Mouse (Mus musculus) right cerebral cortex, postnatal 10 days (tissue): ENCODE measurements around the gene Nme7.

ENCODE experiments used
- DNase-seq, 2 experiments: peaks; one replicate each; pipeline ENCODE4 v3.0.0; 2021; ENCODE audit warnings: low spot score in 2 of 2

Gene Nme7

GRCm38 (mm10) chr1:164303821-164304220, at the start of gene Nme7:
Gene Nme7, plus strand, starts transcription at chr1:164304121.
- DNase-seq = no peak

GRCm38 (mm10) chr1:164254836-164255235, 49.1 kb upstream of the Nme7 start:
- no peak for DNase-seq

GRCm38 (mm10) chr1:164260171-164261028, 43.5 kb upstream of the Nme7 start:
- no peak for DNase-seq

GRCm38 (mm10) chr1:164261553-164261952, 42.4 kb upstream of the Nme7 start:
- DNase-seq = peak in 1 of 2 experiments; percentile 40

- no peak for DNase-seq
These were observed 33.0 kb upstream of the Nme7 start for GRCm38 (mm10) chr1:164270941-164271340.

- DNase-seq = no peak
These were observed 30.3 kb upstream of the Nme7 start for GRCm38 (mm10) chr1:164273659-164274058.

- peak; percentile 97 to 98 for DNase-seq
These were observed 28.4 kb upstream of the Nme7 start, which contains the start of gene Ccdc181 for GRCm38 (mm10) chr1:164275455-164275954. Gene Ccdc181, plus strand, starts transcription at chr1:164275585.

GRCm38 (mm10) chr1:164276552-164276951, 27.4 kb upstream of the Nme7 start:
- DNase-seq = no peak

- DNase-seq = no peak
These were observed 24.6 kb upstream of the Nme7 start for GRCm38 (mm10) chr1:164279332-164279731.

GRCm38 (mm10) chr1:164284007-164284406, 19.9 kb upstream of the Nme7 start:
- no peak for DNase-seq

- DNase-seq = no peak
These were observed 16.5 kb upstream of the Nme7 start for GRCm38 (mm10) chr1:164287406-164287805.

GRCm38 (mm10) chr1:164292040-164292439, 11.9 kb upstream of the Nme7 start:
- DNase-seq = no peak

- DNase-seq = no peak
These were observed 9.8 kb upstream of the Nme7 start for GRCm38 (mm10) chr1:164294071-164294470.

- DNase-seq = no peak
These were observed 7.4 kb upstream of the Nme7 start for GRCm38 (mm10) chr1:164296473-164296872.

- no peak for DNase-seq
These were observed 2.0 kb upstream of the Nme7 start for GRCm38 (mm10) chr1:164301949-164302348.

- peak; percentile 99 for DNase-seq
These were observed 3.3 kb downstream of the Nme7 start, which contains the start of gene Blzf1 for GRCm38 (mm10) chr1:164307124-164307751. Gene Blzf1, minus strand, starts transcription at chr1:164307489.

GRCm38 (mm10) chr1:164307922-164308321, 4.0 kb downstream of the Nme7 start:
- no peak for DNase-seq

- no peak for DNase-seq
These were observed 10.2 kb downstream of the Nme7 start for GRCm38 (mm10) chr1:164314085-164314484.

GRCm38 (mm10) chr1:164315266-164315665, 11.3 kb downstream of the Nme7 start:
- no peak for DNase-seq

GRCm38 (mm10) chr1:164316697-164317096, 12.8 kb downstream of the Nme7 start:
- DNase-seq = peak; percentile 82 to 91

- no peak for DNase-seq
These were observed 13.3 kb downstream of the Nme7 start for GRCm38 (mm10) chr1:164317261-164317660.

- no peak for DNase-seq
These were observed 14.6 kb downstream of the Nme7 start for GRCm38 (mm10) chr1:164318474-164318873.
